Mouse (Mus musculus) layer of hippocampus, postnatal 10 days (tissue): ENCODE results near the gene Ccnd3. TPM values are rescaled to one million over a fixed set of nuclear protein-coding genes. Genes with fewer than 3 reads are reported as not detected.

ENCODE experiments used
- DNase-seq, 2 experiments: peaks; one replicate each; pipeline ENCODE4 v3.0.0; 2021; ENCODE audit warnings: low spot score in 2 of 2
- total RNA-seq, 2 experiments: library from RNA; stranded (reverse); gene quantifications; 2 replicates each; pipeline ENCODE4 v1.2.3; 2021

Ccnd3 gene
- total RNA-seq, 2 experiments from 2014 or later, result 34.7 to 39.6 TPM

GRCm38 (mm10) chr17:47543051-47543650 is 38.3 kb downstream of the Ccnd3 start:
- DNase-seq, result no peak

- no peak for DNase-seq
Measured at GRCm38 (mm10) chr17:47545154-47545553, 40.3 kb downstream of the Ccnd3 start.

GRCm38 (mm10) chr17:47545861-47546331 is 41.0 kb downstream of the Ccnd3 start:
- peak; percentile 31 to 51 for DNase-seq

GRCm38 (mm10) chr17:47551049-47551448 is 46.2 kb downstream of the Ccnd3 start:
- DNase-seq, result no peak

GRCm38 (mm10) chr17:47552994-47553393 is 48.1 kb downstream of the Ccnd3 start:
- no peak for DNase-seq

- DNase-seq, result no peak
Measured at GRCm38 (mm10) chr17:47554621-47555020, 49.8 kb downstream of the Ccnd3 start.

GRCm38 (mm10) chr17:47557179-47557578 is 52.3 kb downstream of the Ccnd3 start:
- no peak for DNase-seq

GRCm38 (mm10) chr17:47559726-47560125 is 54.9 kb downstream of the Ccnd3 start:
- no peak for DNase-seq

- DNase-seq, result no peak
Measured at GRCm38 (mm10) chr17:47562875-47563274, 58.0 kb downstream of the Ccnd3 start.

GRCm38 (mm10) chr17:47564612-47565011 is 59.8 kb downstream of the Ccnd3 start:
- no peak for DNase-seq

GRCm38 (mm10) chr17:47566133-47566532 is 61.3 kb downstream of the Ccnd3 start:
- no peak for DNase-seq

GRCm38 (mm10) chr17:47567271-47567670 is 62.4 kb downstream of the Ccnd3 start:
- no peak for DNase-seq

- DNase-seq, result no peak
Measured at GRCm38 (mm10) chr17:47568389-47568788, 63.5 kb downstream of the Ccnd3 start.

GRCm38 (mm10) chr17:47568951-47569527 is 64.2 kb downstream of the Ccnd3 start:
- DNase-seq, result no peak

GRCm38 (mm10) chr17:47571621-47572020 is 66.8 kb downstream of the Ccnd3 start:
- no peak for DNase-seq

- DNase-seq, result no peak
Measured at GRCm38 (mm10) chr17:47572436-47572835, 67.6 kb downstream of the Ccnd3 start.

- DNase-seq, result no peak
Measured at GRCm38 (mm10) chr17:47574028-47574427, 69.2 kb downstream of the Ccnd3 start.

- DNase-seq, result peak in 1 of 2 experiments; percentile 12
Measured at GRCm38 (mm10) chr17:47574830-47575229, 70.0 kb downstream of the Ccnd3 start.

- DNase-seq, result no peak
Measured at GRCm38 (mm10) chr17:47578655-47579054, 73.8 kb downstream of the Ccnd3 start.

- DNase-seq, result no peak
Measured at GRCm38 (mm10) chr17:47580962-47581361, 76.1 kb downstream of the Ccnd3 start.

GRCm38 (mm10) chr17:47588517-47588916 is 83.7 kb downstream of the Ccnd3 start:
- DNase-seq, result no peak

- no peak for DNase-seq
Measured at GRCm38 (mm10) chr17:47591073-47591472, 86.2 kb downstream of the Ccnd3 start.
